Mouse (Mus musculus): Measurements from ENCODE around the gene Nf1. TPM values are rescaled to one million over a fixed set of nuclear protein-coding genes. Genes with fewer than 3 reads are reported as not detected.

Nf1 gene
- polyA plus RNA-seq, 1 experiment from 2014 or later, result 1.3 TPM

GRCm38 (mm10) chr11:79511970-79512369, 172.5 kb downstream of the Nf1 start:
- H3K4me1 ChIP-seq (ENCODE audit: control insufficient read depth, low read depth, low read length), result no peaks in the 10 kb centered on the region
- WGBS (ENCODE audit: insufficient replicate concordance), result 65% methylated on average over 3 of the region's 3 CpGs
- H3K4me2 ChIP-seq (ENCODE audit: low read depth, low read length), result no peak overlapping the region
- no peaks in the 10 kb centered on the region for H3K9me3 ChIP-seq (replicated peaks; ENCODE audit: control insufficient read depth, low read length)
- H3K27ac ChIP-seq (ENCODE audit: low read length), result no peak overlapping the region
- no peaks in the 10 kb centered on the region for H3K36me3 ChIP-seq (ENCODE audit: control insufficient read depth, insufficient read depth)
- H3K27me3 ChIP-seq (ENCODE audit: control insufficient read depth, insufficient read depth, low read depth, low read length), result no peaks in the 10 kb centered on the region
- no peak for ATAC-seq (ENCODE audit: low read depth)
- no peak overlapping the region for H3K4me3 ChIP-seq (ENCODE audit: low read depth, low read length)
- H3K9ac ChIP-seq (ENCODE audit: low read depth, low read length), result no peak overlapping the region

GRCm38 (mm10) chr11:79515331-79515730, 175.8 kb downstream of the Nf1 start:
- 66% methylated on average over 6 of the region's 6 CpGs for WGBS (ENCODE audit: insufficient replicate concordance)
- no peaks in the 10 kb centered on the region for H3K36me3 ChIP-seq (ENCODE audit: control insufficient read depth, insufficient read depth)
- ATAC-seq (ENCODE audit: low read depth), result no peak
- H3K4me3 ChIP-seq (ENCODE audit: low read depth, low read length), result no peak overlapping the region
- no peak overlapping the region for H3K9ac ChIP-seq (ENCODE audit: low read depth, low read length)
- no peak overlapping the region for H3K27ac ChIP-seq (ENCODE audit: low read length)
- peaks cover 2% of the 10 kb centered on the region for H3K4me1 ChIP-seq (ENCODE audit: control insufficient read depth, low read depth, low read length)
- no peak overlapping the region for H3K4me2 ChIP-seq (ENCODE audit: low read depth, low read length)
- H3K9me3 ChIP-seq (replicated peaks; ENCODE audit: control insufficient read depth, low read length), result no peaks in the 10 kb centered on the region
- H3K27me3 ChIP-seq (ENCODE audit: control insufficient read depth, insufficient read depth, low read depth, low read length), result no peaks in the 10 kb centered on the region

- Histone ChIP-seq H3K9me3 (replicated peaks; ENCODE audit: control insufficient read depth, low read length) (no peaks in the 10 kb centered on the region), H3K4me3 (ENCODE audit: low read depth, low read length) (no peak overlapping the region), H3K9ac (ENCODE audit: low read depth, low read length) (no peak overlapping the region), H3K36me3 (ENCODE audit: control insufficient read depth, insufficient read depth) (no peaks in the 10 kb centered on the region), H3K4me1 (ENCODE audit: control insufficient read depth, low read depth, low read length) (peaks cover 2% of the 10 kb centered on the region), H3K4me2 (ENCODE audit: low read depth, low read length) (no peak overlapping the region), H3K27ac (ENCODE audit: low read length) (no peak overlapping the region), H3K27me3 (ENCODE audit: control insufficient read depth, insufficient read depth, low read depth, low read length) (no peaks in the 10 kb centered on the region)
- ATAC-seq (ENCODE audit: low read depth), result no peak
- 84% methylated on average over 2 of the region's 2 CpGs for WGBS (ENCODE audit: insufficient replicate concordance)
Measured at GRCm38 (mm10) chr11:79515798-79516197, 176.3 kb downstream of the Nf1 start.

GRCm38 (mm10) chr11:79519299-79519698, 179.8 kb downstream of the Nf1 start:
- Histone ChIP-seq H3K36me3 (ENCODE audit: control insufficient read depth, insufficient read depth) (no peaks in the 10 kb centered on the region), H3K27me3 (ENCODE audit: control insufficient read depth, insufficient read depth, low read depth, low read length) (no peaks in the 10 kb centered on the region), H3K4me3 (ENCODE audit: low read depth, low read length) (no peak overlapping the region), H3K27ac (ENCODE audit: low read length) (no peak overlapping the region), H3K4me2 (ENCODE audit: low read depth, low read length) (no peak overlapping the region), H3K4me1 (ENCODE audit: control insufficient read depth, low read depth, low read length) (peaks cover 6% of the 10 kb centered on the region), H3K9me3 (replicated peaks; ENCODE audit: control insufficient read depth, low read length) (no peaks in the 10 kb centered on the region), H3K9ac (ENCODE audit: low read depth, low read length) (no peak overlapping the region)
- ATAC-seq (ENCODE audit: low read depth), result no peak
- 49% methylated on average over 6 of the region's 6 CpGs for WGBS (ENCODE audit: insufficient replicate concordance)

GRCm38 (mm10) chr11:79519878-79520291, 180.4 kb downstream of the Nf1 start:
- Histone ChIP-seq H3K4me2 (ENCODE audit: low read depth, low read length) (peak overlapping the region; percentile 3; the same call in 1 of the 2 replicates), H3K27ac (ENCODE audit: low read length) (peak overlapping the region; percentile 13; the same call in 1 of the 2 replicates), H3K27me3 (ENCODE audit: control insufficient read depth, insufficient read depth, low read depth, low read length) (no peaks in the 10 kb centered on the region), H3K36me3 (ENCODE audit: control insufficient read depth, insufficient read depth) (no peaks in the 10 kb centered on the region), H3K4me3 (ENCODE audit: low read depth, low read length) (no peak overlapping the region), H3K9me3 (replicated peaks; ENCODE audit: control insufficient read depth, low read length) (no peaks in the 10 kb centered on the region), H3K4me1 (ENCODE audit: control insufficient read depth, low read depth, low read length) (peaks cover 6% of the 10 kb centered on the region), H3K9ac (ENCODE audit: low read depth, low read length) (no peak overlapping the region)
- 15% methylated on average over 1 of the region's 1 CpGs for WGBS (ENCODE audit: insufficient replicate concordance)
- ATAC-seq (ENCODE audit: low read depth), result peak; percentile 39; the same call in 1 of the 2 replicates

- 0 out of 2 replicates have a peak overlapping the region, but pooled peaks have one; percentile 3 for H3K4me3 ChIP-seq (ENCODE audit: low read depth, low read length)
Measured at GRCm38 (mm10) chr11:79520772-79521171, 181.3 kb downstream of the Nf1 start.

GRCm38 (mm10) chr11:79521930-79522329, 182.4 kb downstream of the Nf1 start:
- Histone ChIP-seq H3K27me3 (ENCODE audit: control insufficient read depth, insufficient read depth, low read depth, low read length) (no peaks in the 10 kb centered on the region), H3K4me1 (ENCODE audit: control insufficient read depth, low read depth, low read length) (peaks cover 7% of the 10 kb centered on the region), H3K36me3 (ENCODE audit: control insufficient read depth, insufficient read depth) (no peaks in the 10 kb centered on the region), H3K9me3 (replicated peaks; ENCODE audit: control insufficient read depth, low read length) (no peaks in the 10 kb centered on the region), H3K27ac (ENCODE audit: low read length) (no peak overlapping the region), H3K4me3 (ENCODE audit: low read depth, low read length) (peak overlapping the region; percentile 36), H3K9ac (ENCODE audit: low read depth, low read length) (no peak overlapping the region), H3K4me2 (ENCODE audit: low read depth, low read length) (no peak overlapping the region)
- no peak for ATAC-seq (ENCODE audit: low read depth)

More at GRCm38 (mm10) chr11:79520772-79521171, 181.3 kb downstream of the Nf1 start:
- H3K9me3 ChIP-seq (replicated peaks; ENCODE audit: control insufficient read depth, low read length), result no peaks in the 10 kb centered on the region
- no peaks in the 10 kb centered on the region for H3K36me3 ChIP-seq (ENCODE audit: control insufficient read depth, insufficient read depth)
- no peak overlapping the region for H3K9ac ChIP-seq (ENCODE audit: low read depth, low read length)
- H3K27me3 ChIP-seq (ENCODE audit: control insufficient read depth, insufficient read depth, low read depth, low read length), result no peaks in the 10 kb centered on the region
- no peak overlapping the region for H3K27ac ChIP-seq (ENCODE audit: low read length)
- H3K4me2 ChIP-seq (ENCODE audit: low read depth, low read length), result peak overlapping the region; percentile 28; the same call in 1 of the 2 replicates
- ATAC-seq (ENCODE audit: low read depth), result peak; percentile 19; the same call in 1 of the 2 replicates
- H3K4me1 ChIP-seq (ENCODE audit: control insufficient read depth, low read depth, low read length), result peaks cover 6% of the 10 kb centered on the region

GRCm38 (mm10) chr11:79522944-79523343, 183.5 kb downstream of the Nf1 start:
- Histone ChIP-seq H3K4me2 (ENCODE audit: low read depth, low read length) (no peak overlapping the region), H3K9ac (ENCODE audit: low read depth, low read length) (no peak overlapping the region), H3K27ac (ENCODE audit: low read length) (no peak overlapping the region), H3K36me3 (ENCODE audit: control insufficient read depth, insufficient read depth) (no peaks in the 10 kb centered on the region), H3K4me3 (ENCODE audit: low read depth, low read length) (peak overlapping the region; percentile 29), H3K4me1 (ENCODE audit: control insufficient read depth, low read depth, low read length) (peaks cover 14% of the 10 kb centered on the region), H3K9me3 (replicated peaks; ENCODE audit: control insufficient read depth, low read length) (no peaks in the 10 kb centered on the region), H3K27me3 (ENCODE audit: control insufficient read depth, insufficient read depth, low read depth, low read length) (no peaks in the 10 kb centered on the region)
- ATAC-seq (ENCODE audit: low read depth), result no peak
- WGBS (ENCODE audit: insufficient replicate concordance), result 11% methylated on average over 1 of the region's 1 CpGs

- Histone ChIP-seq H3K9me3 (replicated peaks; ENCODE audit: control insufficient read depth, low read length) (no peaks in the 10 kb centered on the region), H3K27ac (ENCODE audit: low read length) (peak within 1 kb of the TSS; percentile 49), H3K4me1 (ENCODE audit: control insufficient read depth, low read depth, low read length) (peaks cover 14% of the 10 kb centered on the region), H3K4me2 (ENCODE audit: low read depth, low read length) (peak within 1 kb of the TSS; percentile 31; the same call in 1 of the 2 replicates), H3K36me3 (ENCODE audit: control insufficient read depth, insufficient read depth) (no peaks in the 10 kb centered on the region), H3K4me3 (ENCODE audit: low read depth, low read length) (peak within 1 kb of the TSS; percentile 31), H3K27me3 (ENCODE audit: control insufficient read depth, insufficient read depth, low read depth, low read length) (no peaks in the 10 kb centered on the region), H3K9ac (ENCODE audit: low read depth, low read length) (no peak within 1 kb of the TSS)
- WGBS (ENCODE audit: insufficient replicate concordance), result 15% methylated on average over 10 of the region's 10 CpGs
- no peak for ATAC-seq (ENCODE audit: low read depth)
Measured at GRCm38 (mm10) chr11:79523560-79524309, 184.2 kb downstream of the Nf1 start, which contains the start of gene Evi2b. TSS of gene Evi2b (minus strand) at chr11:79523762.

All from liver, embryonic 16.5 days (tissue).